Mouse (Mus musculus): Measurements from ENCODE around the gene Rabgap1.

Gene Rabgap1

GRCm38 (mm10) chr2:37516030-37516710, 73.1 kb downstream of the Rabgap1 start, which contains the start of gene Gpr21:
TSS of gene Gpr21 (plus strand) at chr2:37516332.
- no peak for DNase-seq (ENCODE audit: low spot score in 2 of 2)

- DNase-seq (ENCODE audit: low spot score in 2 of 2), result no peak
Measured at GRCm38 (mm10) chr2:37516922-37517462, 73.9 kb downstream of the Rabgap1 start.

DNA sequence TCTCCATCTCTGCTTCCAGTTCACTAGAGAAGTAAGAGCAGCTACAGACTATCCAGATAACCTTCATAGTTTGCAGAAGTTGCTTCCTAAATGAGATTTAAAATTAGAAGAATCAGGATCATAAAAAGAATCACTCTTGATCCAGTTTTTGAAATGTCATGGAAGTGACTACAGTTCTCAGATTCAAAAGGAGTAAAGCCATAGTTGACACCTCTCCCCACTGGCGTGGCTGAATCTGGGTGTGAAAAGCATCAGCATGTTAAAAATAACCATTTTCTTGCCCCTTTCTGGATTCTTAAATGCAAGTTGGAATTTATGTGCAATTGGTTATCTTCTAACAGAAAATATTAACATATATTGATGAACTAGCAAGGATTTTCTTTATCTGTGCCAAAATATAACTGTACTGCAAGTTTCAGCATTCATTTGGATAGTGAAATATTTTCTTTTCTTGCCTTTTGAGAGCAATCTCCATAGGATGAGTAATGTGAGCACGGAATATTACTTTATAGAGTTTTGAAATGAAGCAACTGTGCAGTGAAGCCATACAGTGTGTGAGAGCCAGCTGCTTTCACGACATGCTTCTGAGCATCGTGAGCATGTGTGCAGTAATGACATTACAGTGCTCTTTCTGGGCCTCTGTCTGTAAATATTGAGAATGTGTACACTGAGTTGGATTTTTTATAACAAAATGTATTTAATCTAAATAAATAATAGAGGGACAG, 75.6 kb downstream of the Rabgap1 start:
- DNase-seq (ENCODE audit: low spot score in 2 of 2), result no peak

DNA sequence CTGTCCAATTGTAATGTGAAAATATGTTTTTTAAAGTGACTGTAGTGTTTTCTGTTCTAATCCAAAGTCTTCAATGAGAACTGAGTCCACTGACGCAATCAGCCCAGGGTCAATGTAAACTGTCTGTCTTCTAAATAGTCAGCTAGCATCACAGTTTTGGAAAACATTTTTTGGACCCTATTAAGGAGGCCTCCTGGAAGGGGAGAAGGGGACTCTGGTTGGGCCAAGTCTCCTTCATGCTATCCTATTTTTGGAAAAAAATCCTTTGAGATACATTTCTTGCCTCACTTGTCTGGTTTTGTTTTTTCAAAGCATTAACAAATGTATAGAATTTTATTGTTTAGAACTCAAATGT, 76.2 kb downstream of the Rabgap1 start:
- DNase-seq (ENCODE audit: low spot score in 2 of 2), result no peak

- DNase-seq (ENCODE audit: low spot score in 2 of 2), result no peak
Measured at GRCm38 (mm10) chr2:37527587-37527986, 84.5 kb downstream of the Rabgap1 start.

DNA sequence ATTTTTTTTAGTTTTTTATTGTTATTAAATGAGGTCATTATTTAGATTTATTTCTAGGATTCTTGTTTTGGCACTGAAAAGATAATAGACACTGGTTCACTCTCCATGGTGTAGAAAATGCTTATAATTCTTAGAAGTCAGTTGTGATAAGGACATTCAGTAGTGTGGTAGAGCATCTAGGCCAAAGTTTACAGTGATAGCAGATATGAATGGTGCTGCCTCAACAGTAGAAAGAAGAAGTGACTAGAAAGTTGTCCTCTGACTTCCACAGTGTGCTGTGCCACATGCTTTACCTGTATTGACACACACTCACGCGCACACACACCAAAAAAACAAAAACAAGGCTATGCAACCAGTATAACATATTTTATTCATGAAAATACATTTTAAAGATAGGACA, 86.3 kb downstream of the Rabgap1 start:
- DNase-seq (ENCODE audit: low spot score in 2 of 2), result no peak

GRCm38 (mm10) chr2:37530766-37531165, 87.7 kb downstream of the Rabgap1 start:
- no peak for DNase-seq (ENCODE audit: low spot score in 2 of 2)

DNA sequence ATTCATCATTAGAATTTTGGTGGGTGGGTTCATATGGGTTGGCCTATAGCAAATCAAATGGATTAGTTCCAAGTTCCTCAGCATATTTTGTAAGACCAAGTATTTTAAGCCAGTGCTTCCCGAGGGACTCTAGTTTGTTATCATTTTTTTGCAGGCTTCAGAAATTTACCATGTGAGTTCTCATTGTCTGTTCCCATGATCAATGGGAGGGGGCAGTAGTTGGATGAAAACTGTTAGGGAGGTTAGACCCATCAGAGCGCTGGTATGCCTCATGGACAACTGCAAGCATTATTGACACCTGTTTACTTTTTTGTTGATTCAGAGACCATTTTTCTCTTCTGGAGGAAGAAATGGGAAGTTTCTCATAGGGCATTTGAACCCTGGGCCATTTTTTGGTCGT, 88.6 kb downstream of the Rabgap1 start:
- DNase-seq (ENCODE audit: low spot score in 2 of 2), result no peak

GRCm38 (mm10) chr2:37549346-37550012, 106.4 kb downstream of the Rabgap1 start:
- no peak for DNase-seq (ENCODE audit: low spot score in 2 of 2)

DNA sequence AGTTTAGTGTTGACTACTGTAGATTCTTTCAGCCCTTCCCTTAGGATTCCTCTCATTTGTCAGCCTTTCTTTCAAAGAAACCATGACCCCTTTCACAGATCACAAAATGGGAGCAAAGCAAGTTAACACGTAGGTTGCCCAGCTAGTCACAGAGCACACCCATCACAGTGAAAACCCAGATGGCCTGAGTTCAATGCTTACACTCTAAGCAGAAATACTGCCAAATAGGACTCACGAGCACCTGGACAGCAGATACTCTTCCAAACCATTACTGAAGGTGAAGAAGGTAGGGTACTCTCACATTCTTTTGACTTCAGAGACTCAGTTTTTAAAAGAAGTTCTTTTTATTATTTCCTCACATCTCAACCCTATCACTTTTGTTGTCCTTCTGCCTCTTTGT, 113.3 kb downstream of the Rabgap1 start:
- DNase-seq (ENCODE audit: low spot score in 2 of 2), result no peak

DNA sequence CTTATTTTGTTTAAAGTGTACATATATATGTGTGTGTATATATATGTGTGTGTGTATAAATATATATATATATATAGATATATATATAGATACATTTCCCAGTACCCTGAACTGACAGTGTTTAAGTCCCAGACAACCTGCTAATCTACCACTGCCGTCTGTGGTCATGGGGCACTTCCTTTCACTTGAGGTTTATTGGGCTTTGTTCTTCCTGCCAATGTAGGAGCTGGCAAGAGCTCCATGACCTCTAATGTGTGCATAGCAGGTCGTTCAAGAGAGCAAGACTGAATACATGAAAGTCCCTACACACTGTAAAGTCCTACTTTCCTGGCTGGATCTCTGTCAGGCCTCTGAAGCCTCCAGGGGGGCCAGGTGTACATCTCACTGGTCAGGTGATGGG, 122.5 kb downstream of the Rabgap1 start:
- no peak for DNase-seq (ENCODE audit: low spot score in 2 of 2)

DNA sequence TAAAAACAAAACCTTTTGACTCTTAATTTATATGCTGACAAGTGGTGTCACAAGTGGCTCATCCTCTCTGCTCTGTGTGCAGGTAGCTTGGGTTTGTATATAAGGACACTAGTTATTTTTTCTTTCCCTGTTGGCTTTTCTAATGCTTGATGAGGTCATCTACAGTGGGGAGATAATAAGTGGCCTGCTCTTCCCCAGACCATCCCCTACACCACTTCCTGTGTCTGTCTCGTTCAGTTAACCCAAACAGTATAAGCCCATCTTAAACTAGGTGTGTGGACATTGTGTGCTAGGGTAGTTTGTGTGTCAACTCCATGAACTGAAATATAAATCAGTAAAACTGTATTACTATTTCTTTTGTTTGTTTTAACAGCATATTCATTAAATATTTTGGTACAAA, 123.0 kb downstream of the Rabgap1 start:
- DNase-seq (ENCODE audit: low spot score in 2 of 2), result no peak

DNA sequence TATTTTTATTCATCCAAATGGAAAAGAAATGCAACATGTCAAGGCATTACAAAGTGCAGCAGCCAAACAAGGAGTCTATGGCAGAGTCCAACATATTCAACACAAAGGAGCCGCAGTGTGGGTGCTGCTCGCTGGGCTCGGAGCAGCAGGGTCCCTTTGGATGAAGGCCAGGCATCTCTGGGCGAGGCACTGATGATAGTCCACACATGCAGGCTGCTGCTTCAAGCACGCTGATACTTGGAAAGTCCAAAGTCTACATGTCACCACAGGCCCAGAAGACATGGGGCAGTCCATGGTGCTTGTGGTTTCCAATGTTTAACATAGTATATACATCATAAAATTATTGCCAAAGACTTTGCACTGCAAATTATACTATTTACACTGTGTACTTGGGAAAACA, 126.8 kb downstream of the Rabgap1 start:
- DNase-seq (ENCODE audit: low spot score in 2 of 2), result peak; percentile 14 to 34

GRCm38 (mm10) chr2:37570703-37571102, 127.6 kb downstream of the Rabgap1 start:
- peak in 1 of 2 experiments; percentile 2 for DNase-seq (ENCODE audit: low spot score in 2 of 2)

DNA sequence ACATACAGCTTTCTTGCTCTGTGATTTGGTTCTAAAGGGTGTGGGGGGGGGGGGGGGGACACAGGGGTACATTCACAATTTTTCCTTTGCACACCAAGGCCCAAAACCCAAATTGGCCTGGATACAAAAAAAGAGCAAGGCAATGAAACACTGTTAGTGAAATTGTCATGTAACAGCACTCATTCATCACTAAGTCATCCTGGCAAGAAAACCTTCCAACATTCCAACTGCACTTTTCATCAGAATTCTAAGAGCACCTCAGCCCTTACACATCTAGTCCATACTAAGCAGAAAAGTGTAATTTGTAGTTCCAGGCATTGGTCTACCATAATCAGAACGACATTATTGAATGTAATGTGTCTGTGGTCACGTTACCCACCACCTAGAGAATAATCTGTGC, 129.1 kb downstream of the Rabgap1 start:
- DNase-seq (ENCODE audit: low spot score in 2 of 2), result no peak

- DNase-seq (ENCODE audit: low spot score in 2 of 2), result no peak
Measured at GRCm38 (mm10) chr2:37576661-37577060, 133.6 kb downstream of the Rabgap1 start.

DNA sequence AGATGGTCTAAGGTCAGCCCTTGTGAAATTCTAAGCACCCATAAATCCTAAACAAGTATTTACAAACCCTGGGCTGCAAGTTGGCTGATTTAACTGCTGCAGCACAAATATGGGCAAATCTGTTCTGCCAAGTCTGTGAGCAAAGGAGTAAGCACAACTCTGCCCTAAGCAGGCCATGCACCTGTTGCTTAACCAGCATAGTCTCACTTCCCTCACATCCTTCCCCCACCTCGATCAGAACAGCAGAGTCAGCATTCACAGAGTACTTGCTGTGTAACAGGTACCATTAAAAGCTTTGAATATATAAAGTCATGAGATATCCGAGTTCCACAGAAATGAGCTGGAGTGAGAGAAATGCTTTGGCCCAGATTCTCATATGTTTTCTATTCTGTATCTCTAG, 135.1 kb downstream of the Rabgap1 start:
- no peak for DNase-seq (ENCODE audit: low spot score in 2 of 2)

- no peak for DNase-seq (ENCODE audit: low spot score in 2 of 2)
Measured at GRCm38 (mm10) chr2:37587919-37588318, 144.8 kb downstream of the Rabgap1 start.
